Mouse (Mus musculus) embryonic fibroblast, embryonic 13.5 days (primary cell): ENCODE measurements around the gene Dock11.

ENCODE experiments used
- CTCF ChIP-seq: IDR thresholded peaks from 2 replicates; pipeline ENCODE4 v1.5.1; 2011; ENCODE audit warnings: mild to moderate bottlenecking, control low read depth, low read length, moderate library complexity, borderline replicate concordance; ENCODE audit not compliant: insufficient read depth
- POLR2A ChIP-seq: IDR thresholded peaks from 2 replicates; pipeline ENCODE4 v1.6.1; 2011; ENCODE audit warnings: low read depth, mild to moderate bottlenecking, control low read depth, low read length, moderate library complexity

DNA sequence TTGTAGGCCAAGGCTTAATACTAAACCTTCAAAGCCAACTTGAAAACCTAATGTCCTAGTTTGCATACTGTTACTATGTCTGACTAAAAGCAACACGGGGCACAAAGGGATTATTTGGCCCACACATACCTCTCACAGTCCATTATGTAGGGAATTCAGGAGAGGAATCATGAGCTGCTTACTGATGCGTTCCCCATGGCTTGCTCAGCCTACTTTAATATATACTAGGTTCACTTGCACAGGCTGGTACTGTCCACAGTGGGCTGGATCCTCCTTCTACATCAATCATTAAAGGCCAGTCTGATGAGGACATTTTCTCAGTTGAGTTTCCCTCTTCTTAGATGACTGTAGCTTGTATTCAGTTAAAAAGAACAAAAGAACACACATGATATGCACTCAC lies 185.4 kb downstream of the Dock11 start:
- TF ChIP-seq POLR2A = no peak
- TF ChIP-seq CTCF = no peak
